Mouse (Mus musculus) spleen, adult 18-20 months (tissue): ENCODE measurements around the gene Ccnk.

Source experiments
- DNase-seq, 2 experiments: peaks; one replicate each; pipeline ENCODE4 v3.0.0; 2022; ENCODE audit warnings: mixed read lengths in 2 of 2

Gene Ccnk

DNA sequence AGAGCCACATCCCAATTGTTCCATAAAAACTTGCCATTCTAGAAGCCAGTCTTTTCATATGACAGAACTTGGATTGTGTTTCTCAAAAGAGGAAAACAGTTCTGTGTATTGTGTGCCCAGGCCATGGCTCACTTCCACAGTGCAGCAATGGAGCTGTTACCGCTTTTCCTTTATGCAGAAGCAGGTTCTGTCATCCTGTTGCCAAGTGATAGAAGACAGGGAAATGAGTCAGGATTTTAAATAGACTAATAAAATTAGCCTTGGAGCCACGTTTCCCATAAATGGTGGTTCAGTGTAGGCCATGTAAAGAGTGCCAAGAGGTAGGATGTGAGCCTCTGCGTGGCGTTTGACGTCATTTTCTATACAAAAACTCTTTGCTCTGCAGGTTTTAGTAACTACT is 14.5 kb downstream of the Ccnk start:
- DNase-seq, result no peak

GRCm38 (mm10) chr12:108195761-108196160 is 16.4 kb downstream of the Ccnk start:
- DNase-seq, result no peak

- DNase-seq, result no peak
Measured at GRCm38 (mm10) chr12:108198447-108198846, 19.1 kb downstream of the Ccnk start.

GRCm38 (mm10) chr12:108200094-108200493 is 20.7 kb downstream of the Ccnk start:
- DNase-seq, result no peak

- no peak for DNase-seq
Measured at GRCm38 (mm10) chr12:108203895-108204294, 24.5 kb downstream of the Ccnk start.

DNA sequence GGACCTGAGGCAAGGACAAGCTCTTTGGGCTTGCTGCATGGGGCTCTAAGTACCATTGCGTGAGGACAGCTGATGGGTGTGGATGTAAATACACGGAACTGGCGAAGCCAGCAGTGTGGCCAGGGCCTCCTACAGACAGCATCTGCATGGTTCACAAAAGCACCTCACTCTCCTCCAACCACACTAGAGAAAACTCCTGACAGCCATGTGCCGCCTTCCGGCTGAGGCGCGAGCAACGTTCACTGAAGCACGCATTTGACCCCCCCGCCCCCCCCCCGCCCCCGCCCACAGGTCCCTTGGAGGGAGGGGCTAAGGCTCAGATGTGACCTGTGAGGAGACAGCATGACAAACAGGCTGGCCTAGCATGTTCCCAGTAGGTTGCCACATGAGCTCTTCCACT is 25.6 kb downstream of the Ccnk start:
- no peak for DNase-seq

GRCm38 (mm10) chr12:108206641-108207040 is 27.3 kb downstream of the Ccnk start:
- DNase-seq, result peak; percentile 27 to 74

GRCm38 (mm10) chr12:108208216-108208615 is 28.8 kb downstream of the Ccnk start:
- DNase-seq, result no peak

- DNase-seq, result peak; percentile 19 to 62
Measured at GRCm38 (mm10) chr12:108208726-108209438, 29.5 kb downstream of the Ccnk start.

GRCm38 (mm10) chr12:108210623-108211022 is 31.2 kb downstream of the Ccnk start:
- no peak for DNase-seq

GRCm38 (mm10) chr12:108212071-108212470 is 32.7 kb downstream of the Ccnk start:
- DNase-seq, result no peak

DNA sequence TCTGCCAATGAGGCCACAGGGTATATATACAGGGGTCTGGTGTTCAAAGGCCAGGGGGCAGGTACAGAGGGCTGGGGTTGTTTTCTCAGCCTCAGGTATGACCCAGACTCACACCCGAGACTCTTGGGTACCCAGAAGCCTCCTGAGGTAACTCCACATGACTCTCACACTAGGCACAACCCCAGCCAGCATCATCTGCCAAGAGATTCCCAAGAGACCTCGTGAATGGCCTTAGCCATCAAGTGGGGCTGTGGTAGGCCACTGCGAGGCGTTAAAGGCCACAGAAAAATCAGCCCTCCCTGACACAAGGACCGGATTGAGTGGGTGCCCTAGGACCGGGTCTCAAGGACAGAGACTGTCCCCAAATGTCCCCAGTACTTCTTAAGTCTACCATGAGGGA is 33.1 kb downstream of the Ccnk start:
- DNase-seq, result no peak

DNA sequence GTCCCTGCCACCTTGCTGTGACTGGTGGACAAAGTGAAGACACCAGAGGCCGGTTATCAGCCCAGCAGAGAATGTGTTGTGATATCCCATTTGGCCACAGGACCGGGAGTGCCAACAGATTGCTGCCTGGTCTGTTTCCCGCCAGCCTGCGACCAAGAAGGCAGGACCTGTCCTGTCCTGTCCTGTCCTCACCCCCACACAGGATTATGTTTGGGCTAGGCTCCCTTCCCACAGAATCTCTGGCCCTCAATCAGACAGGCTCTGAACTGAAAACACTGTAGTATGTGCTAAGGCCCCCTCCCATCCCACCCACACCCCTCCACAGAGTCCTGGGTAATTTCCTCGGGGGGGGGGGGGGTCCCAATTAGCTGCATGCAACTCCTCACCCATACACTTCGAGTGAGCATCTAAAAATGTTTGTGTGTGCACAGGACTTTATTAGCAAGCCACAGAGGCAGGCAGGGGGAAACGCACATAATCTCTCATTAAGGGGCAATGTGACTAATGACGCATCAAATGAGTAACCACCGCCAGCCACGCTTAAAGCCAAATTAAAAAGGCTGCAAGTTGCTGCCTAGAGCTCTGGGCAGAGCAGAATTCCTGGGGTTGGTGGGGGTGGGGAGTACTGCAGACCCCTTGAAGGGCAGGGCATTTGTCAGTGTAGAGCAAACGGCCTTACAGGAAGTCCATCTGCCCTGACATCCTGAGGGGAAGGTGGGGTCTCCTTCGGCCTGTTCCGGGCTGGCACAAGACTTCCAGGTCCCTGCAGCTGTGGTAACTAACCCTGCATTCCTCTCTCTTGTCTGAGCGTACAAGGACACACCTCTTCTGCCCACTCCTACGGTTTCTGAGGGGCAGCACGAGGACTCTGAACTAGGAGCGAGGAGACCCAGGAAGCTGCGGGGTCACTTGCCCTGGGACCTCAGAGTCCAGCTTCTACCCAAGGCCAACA is 34.0 kb downstream of the Ccnk start:
- no peak for DNase-seq

GRCm38 (mm10) chr12:108215090-108215489 is 35.7 kb downstream of the Ccnk start:
- no peak for DNase-seq

GRCm38 (mm10) chr12:108216611-108217370 is 37.4 kb downstream of the Ccnk start:
- no peak for DNase-seq

DNA sequence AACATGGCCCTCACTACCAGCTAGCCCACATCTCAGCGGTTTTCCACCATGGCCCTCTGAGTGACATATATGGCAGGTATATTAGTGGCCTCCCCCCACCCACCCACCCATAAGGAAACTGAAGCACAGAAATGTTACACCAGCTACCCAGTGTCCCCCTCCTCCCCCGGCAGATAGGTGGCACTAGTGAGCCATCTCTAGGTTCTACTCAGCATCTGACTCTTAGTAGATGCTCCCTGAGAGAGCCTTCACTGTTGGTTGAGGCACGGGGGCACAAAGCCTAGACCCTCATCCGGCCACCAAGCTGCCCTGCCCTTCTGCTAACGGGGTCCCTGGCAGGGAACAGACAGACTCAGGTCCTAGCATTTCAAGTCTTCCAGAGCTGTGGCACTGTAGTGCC is 38.2 kb downstream of the Ccnk start:
- DNase-seq, result peak in 1 of 2 experiments; percentile 33

DNA sequence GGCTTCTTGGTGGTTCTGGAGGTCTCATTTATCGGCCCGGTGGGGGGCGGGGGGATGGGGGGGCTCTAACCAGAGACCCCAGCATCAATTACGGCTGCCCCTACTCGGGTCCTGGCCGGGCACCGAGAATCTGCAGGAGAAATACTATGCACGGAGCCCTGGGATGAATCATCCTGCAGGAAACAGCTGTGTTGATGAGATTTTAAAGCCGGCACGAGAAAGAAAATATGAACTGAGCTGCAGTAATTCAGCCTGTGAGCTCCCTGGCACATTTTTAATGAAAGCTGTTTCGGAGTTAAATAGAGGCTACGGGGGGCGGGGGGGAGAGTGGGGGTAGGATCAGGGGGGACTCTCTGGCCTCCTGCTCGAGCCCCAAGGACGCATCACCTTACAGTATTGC is 39.8 kb downstream of the Ccnk start:
- DNase-seq, result no peak

DNA sequence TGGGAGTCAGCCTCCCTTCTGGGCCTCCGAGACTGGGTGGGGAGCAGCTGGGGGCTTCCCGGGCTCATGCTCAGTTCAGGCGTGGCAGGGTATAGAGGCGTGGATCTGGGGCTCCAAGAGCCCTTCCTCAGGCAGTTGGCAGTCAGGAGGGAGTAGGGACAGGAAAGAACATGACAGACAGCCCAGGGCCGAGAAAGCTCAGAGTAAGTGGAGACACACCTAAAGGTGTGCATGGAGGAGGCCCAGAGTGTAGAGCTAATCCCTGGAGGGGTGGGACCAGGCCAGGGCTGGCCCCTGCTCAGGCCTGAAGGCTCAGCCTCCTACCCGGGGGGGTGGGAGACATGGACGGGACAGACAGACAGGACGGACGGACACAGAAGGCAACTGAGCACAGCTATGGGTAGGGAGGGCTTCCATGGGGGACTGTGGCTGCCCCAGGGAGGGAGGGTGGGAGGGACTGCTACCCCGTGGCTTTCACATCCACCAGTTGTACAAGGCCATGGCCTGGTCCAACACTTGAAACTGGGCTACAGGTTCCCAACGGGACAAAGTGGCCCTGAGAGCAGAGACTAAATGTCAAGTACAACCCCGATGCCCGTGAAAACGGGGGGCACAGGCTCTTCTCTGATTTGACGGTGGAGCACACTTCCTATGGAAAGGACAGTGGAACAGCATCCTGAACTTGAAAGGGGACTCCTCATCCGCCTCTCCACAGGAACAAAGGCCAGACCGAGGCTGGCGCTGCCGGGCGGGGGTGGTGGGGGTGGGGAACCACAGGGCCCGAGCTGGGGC is 40.6 kb downstream of the Ccnk start:
- no peak for DNase-seq

DNA sequence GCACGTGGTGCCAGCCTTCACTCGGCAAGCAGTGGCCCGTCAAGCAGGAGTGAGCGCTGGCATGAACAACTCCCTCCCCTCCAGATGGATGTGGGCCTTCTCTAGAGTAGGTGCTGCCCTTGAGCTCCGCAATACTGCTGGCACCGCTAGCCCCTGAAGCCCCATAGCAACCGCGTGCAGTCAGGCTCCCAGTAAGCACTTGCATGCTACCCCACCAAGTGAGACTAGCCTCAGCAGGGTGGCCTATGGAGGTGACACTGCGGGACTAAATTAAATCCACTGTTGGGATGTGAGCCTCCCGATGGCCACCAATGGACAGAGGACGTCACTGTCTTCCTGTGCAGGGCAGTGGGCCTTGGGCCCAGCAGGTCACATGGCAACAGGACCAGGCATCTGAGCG is 41.2 kb downstream of the Ccnk start:
- no peak for DNase-seq

GRCm38 (mm10) chr12:108221206-108221605 is 41.8 kb downstream of the Ccnk start:
- DNase-seq, result no peak

- DNase-seq, result no peak
Measured at GRCm38 (mm10) chr12:108221712-108222111, 42.3 kb downstream of the Ccnk start.

DNA sequence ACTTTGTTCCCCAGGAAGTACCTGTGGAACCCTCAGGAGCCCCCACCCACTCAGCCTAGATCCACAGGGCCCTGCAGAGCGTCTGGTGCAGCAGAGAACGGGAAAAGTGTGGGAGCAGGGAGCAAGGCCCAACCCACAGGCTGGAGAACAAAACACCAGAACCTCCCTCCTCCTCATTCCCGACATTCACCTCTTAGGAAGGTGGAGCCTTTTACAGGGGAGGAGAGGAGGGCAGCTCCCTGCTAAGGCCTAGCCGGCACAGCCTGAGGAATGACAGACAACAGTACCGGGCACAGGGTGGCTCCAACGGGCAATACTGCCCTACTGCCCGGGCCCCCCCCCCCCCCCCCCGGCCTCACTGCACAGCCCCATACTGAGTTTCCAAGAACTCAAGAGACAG is 44.0 kb downstream of the Ccnk start:
- no peak for DNase-seq
